Mouse (Mus musculus) hindbrain, postnatal 0 days (tissue): Measurements from ENCODE around the gene Dst. TPM values are rescaled to one million over a fixed set of nuclear protein-coding genes. Genes with fewer than 3 reads are reported as not detected.

Experiments used
- ATAC-seq: fragments of 200-750 bp; cut with Nextera tagmentation; 2 replicates; pipeline ENCODE4 v1.8.0; 2017; ENCODE audit warnings: mild to moderate bottlenecking, moderate TSS enrichment, moderate library complexity
- DNase-seq: peaks from one replicate; pipeline ENCODE4 v3.0.0-alpha.2; 2015; ENCODE audit warnings: low spot score
- H3K27ac ChIP-seq: fragments of 300-500 bp; sonication (generic); 2 replicates; pipeline ENCODE4 v1.5.1; 2014; ENCODE audit warnings: mild to moderate bottlenecking
- H3K27me3 ChIP-seq: fragments of 300-500 bp; sonication (generic); 2 replicates; pipeline ENCODE4 v1.6.1; 2014; ENCODE audit warnings: low read length, mixed read lengths; ENCODE audit not compliant: insufficient read depth
- H3K36me3 ChIP-seq: fragments of 300-500 bp; sonication (generic); 2 replicates; pipeline ENCODE4 v1.6.1; 2014; ENCODE audit warnings: low read length, mixed read lengths; ENCODE audit not compliant: insufficient read depth
- H3K4me1 ChIP-seq: fragments of 300-500 bp; sonication (generic); 2 replicates; pipeline ENCODE4 v1.6.1; 2014; ENCODE audit warnings: antibody characterized with exemption, low read length, mixed read lengths; ENCODE audit not compliant: insufficient read depth
- H3K4me2 ChIP-seq: fragments of 300-500 bp; sonication (generic); 2 replicates; pipeline ENCODE4 v1.6.1; 2014; ENCODE audit warnings: low read depth, mild to moderate bottlenecking, low read length, moderate library complexity, mixed read lengths
- H3K4me3 ChIP-seq: fragments of 300-500 bp; sonication (generic); 2 replicates; pipeline ENCODE4 v1.5.1; 2014; ENCODE audit warnings: low read length
- H3K9ac ChIP-seq: fragments of 300-500 bp; sonication (generic); replicated peaks from 2 replicates; pipeline ENCODE4 v1.6.1; 2014; ENCODE audit warnings: mild to moderate bottlenecking, low read length, moderate library complexity, mixed read lengths
- H3K9me3 ChIP-seq: fragments of 300-500 bp; sonication (generic); 2 replicates; pipeline ENCODE4 v1.6.1; 2016; ENCODE audit warnings: low read length, mixed read lengths
- CTCF ChIP-seq: IDR thresholded peaks from 2 replicates; pipeline ENCODE4 v1.5.1; 2016; ENCODE audit warnings: antibody characterized with exemption, control low read depth, low read depth
- WGBS: fragments of 180-500 bp; shearing (Covaris S2); extraction: QIAGEN DNeasy Blood & Tissue Kit; methylation state at CpG from one replicate; pipeline ENCODE4 v1.1.7; 2014; 5-methylcytosine and 5-hydroxymethylcytosine counted together
- polyA plus RNA-seq: library from polyadenylated mRNA; unstranded; fragments of >200 nt; fragmentation: Nextera tagmentation; extraction: Ambion mirVana; gene quantifications from 2 replicates; pipeline ENCODE4 v1.2.1, GENCODE M21; 2015
- total RNA-seq: library from RNA; depleted of rRNA; stranded (reverse); fragments of >200 nt; gene quantifications from 2 replicates; pipeline ENCODE4 v1.2.3, GENCODE M21; 2014

Gene Dst
- total and polyA plus RNA-seq, 2 experiments from 2014 or later: 33.0 to 155 TPM

DNA sequence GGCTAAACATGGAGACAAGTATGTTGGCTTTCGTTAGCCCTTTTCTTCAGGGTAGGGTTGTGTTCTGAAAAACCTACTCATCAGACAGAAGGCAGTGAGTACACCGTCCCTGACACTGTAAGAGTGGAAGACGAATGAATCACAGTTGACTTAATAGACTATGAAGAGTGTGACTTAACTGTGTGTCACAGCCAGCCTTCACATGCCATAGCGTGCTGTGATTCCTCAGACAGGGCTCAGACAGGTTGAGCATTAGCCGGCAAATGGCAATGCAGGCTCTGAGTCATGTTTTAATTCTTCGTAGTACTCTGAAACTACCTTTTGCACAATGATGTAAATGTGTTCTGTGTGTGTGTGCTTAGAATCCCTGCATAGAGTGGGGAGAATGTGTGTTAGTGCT is 278.0 kb downstream of the Dst start:
- no peak for DNase-seq
- H3K27ac ChIP-seq: no peak overlapping the region
- H3K27me3 ChIP-seq: no peaks in the 10 kb centered on the region
- no peak for ATAC-seq
- peaks cover 35% of the 10 kb centered on the region for H3K36me3 ChIP-seq
- no peak for TF ChIP-seq CTCF
- WGBS: 92% methylated on average over 6 of the region's 6 CpGs
- no peaks in the 10 kb centered on the region for H3K9me3 ChIP-seq
- no peak overlapping the region for H3K9ac ChIP-seq
- H3K4me1 ChIP-seq: 0 out of 2 replicates have a peak, but pooled peaks cover 3% of the 10 kb centered on the region
- H3K4me3 ChIP-seq: no peak overlapping the region
- H3K4me2 ChIP-seq: no peak overlapping the region

DNA sequence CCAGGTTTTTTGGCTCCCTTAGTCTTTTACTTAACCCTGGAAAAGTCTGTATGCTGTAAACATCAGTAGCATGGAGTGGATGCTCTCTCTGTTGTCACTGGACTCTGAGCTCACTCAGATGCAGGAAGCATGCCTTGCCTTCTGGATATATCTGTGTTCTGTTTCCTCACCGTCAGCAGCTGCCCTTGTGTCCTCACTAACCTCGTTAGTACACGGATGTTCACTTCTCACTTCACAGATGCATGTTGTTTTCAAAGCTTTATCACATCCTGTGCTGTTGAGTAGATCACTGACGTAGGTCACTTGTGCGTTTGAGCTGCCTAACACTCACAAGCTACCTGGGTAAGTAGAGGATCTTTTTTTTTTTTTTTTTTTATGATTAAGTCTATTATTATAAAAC is 279.5 kb downstream of the Dst start:
- H3K9ac ChIP-seq: no peak overlapping the region
- no peaks in the 10 kb centered on the region for H3K27me3 ChIP-seq
- H3K36me3 ChIP-seq: peaks cover 41% of the 10 kb centered on the region
- no peak for TF ChIP-seq CTCF
- H3K4me1 ChIP-seq: 0 out of 2 replicates have a peak, but pooled peaks cover 3% of the 10 kb centered on the region
- no peak overlapping the region for H3K4me3 ChIP-seq
- WGBS: 83% methylated on average over 5 of the region's 5 CpGs
- no peak for ATAC-seq
- H3K4me2 ChIP-seq: no peak overlapping the region
- no peak overlapping the region for H3K27ac ChIP-seq
- no peaks in the 10 kb centered on the region for H3K9me3 ChIP-seq
- no peak for DNase-seq

DNA sequence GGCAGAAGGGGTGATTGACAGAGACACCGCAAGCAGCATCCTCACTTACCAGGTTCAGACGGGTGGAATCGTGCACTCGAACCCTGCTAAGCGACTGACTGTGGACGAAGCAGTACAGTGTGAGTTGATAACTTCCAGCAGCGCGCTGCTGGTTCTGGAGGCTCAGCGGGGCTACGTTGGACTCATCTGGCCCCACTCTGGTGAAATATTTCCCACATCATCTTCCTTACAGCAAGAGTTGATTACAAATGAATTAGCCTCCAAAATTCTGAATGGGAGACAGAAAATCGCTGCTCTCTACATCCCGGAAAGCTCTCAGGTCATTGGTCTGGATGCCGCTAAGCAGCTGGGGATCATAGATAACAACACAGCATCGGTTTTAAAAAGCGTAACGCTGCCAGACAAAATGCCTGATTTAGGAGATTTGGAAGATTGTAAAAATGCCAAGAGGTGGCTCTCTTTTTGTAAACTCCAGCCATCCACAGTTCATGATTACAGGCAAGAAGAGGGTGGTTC is 280.8 kb downstream of the Dst start:
- Histone ChIP-seq H3K27ac (no peak overlapping the region), H3K9me3 (no peaks in the 10 kb centered on the region), H3K27me3 (no peaks in the 10 kb centered on the region), H3K9ac (no peak overlapping the region), H3K4me3 (no peak overlapping the region), H3K4me2 (no peak overlapping the region), H3K36me3 (peaks cover 47% of the 10 kb centered on the region), H3K4me1 (no peaks in the 10 kb centered on the region)
- WGBS: 80% methylated on average over 16 of the region's 16 CpGs
- DNase-seq (no peak), ATAC-seq (no peak)
- TF ChIP-seq CTCF: no peak

DNA sequence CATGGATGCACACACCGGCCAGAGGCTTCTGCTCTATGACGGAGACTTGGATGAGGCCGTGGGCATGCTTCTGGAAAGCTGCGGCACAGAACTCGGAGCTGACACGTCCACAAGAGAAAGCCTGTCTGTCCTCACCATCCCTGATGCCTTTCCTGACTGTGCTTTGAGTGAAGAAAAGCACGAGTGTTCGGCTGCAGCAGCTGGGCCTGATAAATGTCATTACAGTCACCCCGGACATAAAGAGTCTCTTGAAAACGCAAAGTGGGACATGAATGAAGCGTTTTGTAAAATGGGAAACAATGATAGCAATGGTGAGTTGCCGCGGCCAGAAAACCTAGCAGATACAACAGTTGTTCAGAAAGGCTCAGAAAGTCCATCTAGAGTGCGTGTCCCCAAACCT is 281.3 kb downstream of the Dst start:
- Histone ChIP-seq H3K27ac (peak overlapping the region; percentile 45; the same call in 1 of the 2 replicates), H3K4me3 (no peak overlapping the region), H3K4me1 (no peaks in the 10 kb centered on the region), H3K9me3 (no peaks in the 10 kb centered on the region), H3K4me2 (no peak overlapping the region), H3K27me3 (no peaks in the 10 kb centered on the region), H3K36me3 (peaks cover 49% of the 10 kb centered on the region), H3K9ac (no peak overlapping the region)
- DNase-seq: peak; percentile 11
- WGBS: 76% methylated on average over 14 of the region's 14 CpGs
- TF ChIP-seq CTCF: no peak
- no peak for ATAC-seq

DNA sequence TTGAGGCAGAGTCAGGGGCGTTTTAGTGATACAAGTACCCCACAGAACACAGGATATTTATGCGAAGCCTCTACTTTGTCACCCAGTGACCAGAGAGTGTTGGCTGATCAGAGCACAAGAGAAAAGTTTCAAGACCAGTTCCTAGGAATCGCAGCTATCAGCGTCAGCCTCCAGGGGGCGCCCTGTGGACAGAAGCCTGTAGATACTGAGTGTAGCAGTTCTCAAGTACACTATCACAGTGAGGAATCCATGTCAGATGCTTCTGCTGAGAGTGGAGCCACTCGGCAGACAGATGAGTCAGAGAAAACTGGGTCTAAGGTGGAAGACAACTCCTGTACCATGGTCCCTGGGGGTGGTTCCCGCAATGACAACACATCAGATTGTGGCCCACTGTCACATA is 281.9 kb downstream of the Dst start:
- Histone ChIP-seq H3K4me2 (no peak overlapping the region), H3K4me3 (no peak overlapping the region), H3K27ac (peak overlapping the region; percentile 45; the same call in 1 of the 2 replicates), H3K4me1 (no peaks in the 10 kb centered on the region), H3K9ac (no peak overlapping the region), H3K27me3 (no peaks in the 10 kb centered on the region), H3K9me3 (no peaks in the 10 kb centered on the region), H3K36me3 (peaks cover 48% of the 10 kb centered on the region)
- DNase-seq (peak; percentile 61), ATAC-seq (peak; percentile 46; the same call in 1 of the 2 replicates)
- 62% methylated on average over 7 of the region's 7 CpGs for WGBS
- TF ChIP-seq CTCF: peak; percentile 62

DNA sequence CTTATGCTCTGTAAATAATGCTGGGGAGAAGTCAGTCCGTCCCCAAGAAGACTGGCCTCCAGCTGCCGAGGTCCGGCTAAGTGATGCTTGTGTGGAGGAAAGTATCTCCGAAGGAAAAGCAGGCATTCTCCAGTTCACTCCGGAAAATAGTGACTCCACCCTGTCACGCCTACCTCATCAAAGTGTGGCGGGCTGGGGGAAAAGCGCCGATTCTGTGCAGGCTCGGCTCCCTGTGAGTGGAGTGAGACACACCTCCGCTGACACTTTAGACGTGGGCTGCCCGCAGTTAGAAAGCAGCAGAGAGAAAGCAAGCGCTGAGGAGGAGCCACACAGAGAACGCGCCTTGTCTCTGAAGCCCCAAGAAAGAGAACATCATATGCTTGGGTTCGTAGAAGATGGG is 284.1 kb downstream of the Dst start:
- no peak for TF ChIP-seq CTCF
- no peaks in the 10 kb centered on the region for H3K4me1 ChIP-seq
- no peak overlapping the region for H3K4me3 ChIP-seq
- WGBS: 91% methylated on average over 17 of the region's 17 CpGs
- no peak overlapping the region for H3K9ac ChIP-seq
- no peaks in the 10 kb centered on the region for H3K27me3 ChIP-seq
- H3K27ac ChIP-seq: no peak overlapping the region
- ATAC-seq (no peak), DNase-seq (no peak)
- H3K9me3 ChIP-seq: no peaks in the 10 kb centered on the region
- no peak overlapping the region for H3K4me2 ChIP-seq
- H3K36me3 ChIP-seq: peaks cover 49% of the 10 kb centered on the region

DNA sequence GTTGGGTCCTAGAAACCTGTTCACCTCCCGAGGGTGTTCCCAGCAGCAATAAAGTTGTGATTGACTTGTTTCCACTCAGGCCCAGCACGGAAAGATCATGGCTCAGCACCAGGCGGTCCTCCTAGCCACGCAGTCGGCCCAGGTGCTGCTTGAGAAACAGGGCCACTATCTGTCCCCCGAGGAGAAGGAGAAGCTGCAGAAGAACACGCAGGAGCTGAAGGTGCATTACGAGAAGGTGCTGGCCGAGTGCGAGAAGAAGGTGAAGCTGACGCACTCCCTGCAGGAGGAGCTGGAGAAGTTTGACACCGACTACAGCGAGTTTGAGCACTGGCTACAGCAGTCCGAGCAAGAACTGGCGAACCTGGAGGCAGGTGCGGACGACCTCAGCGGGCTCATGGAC is 292.8 kb downstream of the Dst start:
- H3K4me2 ChIP-seq: no peak overlapping the region
- H3K4me3 ChIP-seq: no peak overlapping the region
- no peak for TF ChIP-seq CTCF
- WGBS: 92% methylated on average over 18 of the region's 18 CpGs
- H3K27me3 ChIP-seq: no peaks in the 10 kb centered on the region
- H3K27ac ChIP-seq: no peak overlapping the region
- H3K36me3 ChIP-seq: peaks cover 65% of the 10 kb centered on the region
- no peaks in the 10 kb centered on the region for H3K4me1 ChIP-seq
- H3K9me3 ChIP-seq: no peaks in the 10 kb centered on the region
- no peak for ATAC-seq
- no peak for DNase-seq
- no peak overlapping the region for H3K9ac ChIP-seq
